Mouse (Mus musculus) liver, embryonic 13.5 days (tissue): ENCODE results near the gene Nhs. TPM values are rescaled to one million over a fixed set of nuclear protein-coding genes. Genes with fewer than 3 reads are reported as not detected.
A peak's percentile ranks its signal among the peaks of the same experiment; 100 is the strongest.

Experiments used
- ATAC-seq: fragments of 200-750 bp; cut with Nextera tagmentation; 2 replicates; pipeline ENCODE4 v1.8.0; 2017; ENCODE audit warnings: low read depth, mild to moderate bottlenecking, moderate number of reproducible peaks, moderate library complexity
- DNase-seq: peaks from one replicate; pipeline ENCODE4 v3.0.0; 2022
- H3K27ac ChIP-seq: fragments of 300-500 bp; sonication (generic); 2 replicates; pipeline ENCODE4 v1.5.1; 2015; ENCODE audit warnings: moderate library complexity, mild to moderate bottlenecking, inconsistent platforms
- H3K27me3 ChIP-seq: fragments of 300-500 bp; sonication (generic); 2 replicates; pipeline ENCODE4 v1.6.1; 2015; ENCODE audit warnings: mild to moderate bottlenecking, inconsistent platforms
- H3K36me3 ChIP-seq: fragments of 300-500 bp; sonication (generic); 2 replicates; pipeline ENCODE4 v1.6.1; 2015; ENCODE audit warnings: mild to moderate bottlenecking, inconsistent platforms
- H3K4me1 ChIP-seq: fragments of 300-500 bp; sonication (generic); replicated peaks from 2 replicates; pipeline ENCODE4 v1.6.1; 2015; ENCODE audit warnings: inconsistent platforms
- H3K4me2 ChIP-seq: fragments of 300-500 bp; sonication (generic); 2 replicates; pipeline ENCODE4 v1.6.1; 2015; ENCODE audit warnings: inconsistent platforms, mild to moderate bottlenecking, moderate library complexity
- H3K4me3 ChIP-seq: fragments of 300-500 bp; sonication (generic); replicated peaks from 2 replicates; pipeline ENCODE4 v1.5.1; 2015; ENCODE audit warnings: mild to moderate bottlenecking, inconsistent platforms
- H3K9ac ChIP-seq: fragments of 300-500 bp; sonication (generic); 2 replicates; pipeline ENCODE4 v1.6.1; 2015; ENCODE audit warnings: mild to moderate bottlenecking, inconsistent platforms
- H3K9me3 ChIP-seq: fragments of 300-500 bp; sonication (generic); replicated peaks from 2 replicates; pipeline ENCODE4 v1.6.1; 2016; ENCODE audit warnings: inconsistent platforms
- WGBS: fragments of 180-500 bp; shearing (Covaris S2); methylation state at CpG from one replicate; pipeline ENCODE4 v1.1.7; 2015; ENCODE audit not compliant: insufficient replicate concordance; 5-methylcytosine and 5-hydroxymethylcytosine counted together
- polyA plus RNA-seq: library from polyadenylated mRNA; unstranded; fragments of >200 nt; fragmentation: Nextera tagmentation; extraction: Ambion mirVana; gene quantifications from 2 replicates; pipeline ENCODE4 v1.2.1, GENCODE M21; 2015

Nhs gene
- polyA plus RNA-seq, 1 experiment from 2014 or later: 0.09 TPM

DNA sequence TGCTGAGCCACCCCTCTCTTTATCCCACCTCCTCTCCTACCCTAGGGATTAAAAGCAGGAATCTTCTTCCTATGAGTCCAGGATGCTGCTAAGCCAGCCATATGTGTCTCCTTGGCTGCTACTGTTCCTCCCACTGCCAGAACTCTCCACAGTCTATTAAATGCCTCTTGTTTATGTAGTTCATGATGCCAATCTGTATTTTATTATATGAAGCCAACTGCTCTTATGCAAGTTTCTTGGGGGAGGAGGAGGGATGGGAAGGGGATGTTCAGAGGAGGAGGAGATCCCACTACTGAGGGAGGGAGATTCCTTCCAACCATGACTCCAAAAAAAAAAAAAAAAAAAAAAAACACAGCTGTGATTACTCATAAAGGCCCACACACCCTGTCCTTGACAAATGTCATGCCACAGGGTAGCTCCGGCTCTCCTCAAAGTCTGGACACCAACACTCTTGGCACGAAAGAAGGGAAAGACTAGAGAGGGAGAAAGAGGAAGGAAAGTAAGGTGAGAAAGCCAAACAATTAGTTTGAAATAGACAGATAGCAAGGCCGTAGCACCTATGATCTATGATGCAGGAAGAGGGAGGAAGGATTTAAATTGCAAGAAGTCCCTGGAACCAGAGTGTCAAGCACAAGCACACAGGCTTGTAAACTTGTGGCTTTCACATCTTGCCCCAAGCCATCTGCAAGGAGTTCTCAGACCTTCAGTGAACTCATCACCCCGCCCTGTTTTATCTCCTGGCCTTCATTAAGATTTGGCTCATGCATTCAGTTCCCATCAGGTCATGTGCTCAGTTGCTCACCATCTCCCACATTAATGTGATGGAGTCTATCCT lies 74.3 kb downstream of the Nhs start:
- ATAC-seq: no peak
- H3K4me3 ChIP-seq: no peak overlapping the region
- H3K36me3 ChIP-seq: no peaks in the 10 kb centered on the region
- H3K9ac ChIP-seq: no peak overlapping the region
- H3K27ac ChIP-seq: no peak overlapping the region
- no peak overlapping the region for H3K4me2 ChIP-seq
- no peaks in the 10 kb centered on the region for H3K9me3 ChIP-seq
- no peaks in the 10 kb centered on the region for H3K4me1 ChIP-seq
- no peaks in the 10 kb centered on the region for H3K27me3 ChIP-seq
- no peak for DNase-seq
- WGBS: 57% methylated on average over 4 of the region's 4 CpGs

DNA sequence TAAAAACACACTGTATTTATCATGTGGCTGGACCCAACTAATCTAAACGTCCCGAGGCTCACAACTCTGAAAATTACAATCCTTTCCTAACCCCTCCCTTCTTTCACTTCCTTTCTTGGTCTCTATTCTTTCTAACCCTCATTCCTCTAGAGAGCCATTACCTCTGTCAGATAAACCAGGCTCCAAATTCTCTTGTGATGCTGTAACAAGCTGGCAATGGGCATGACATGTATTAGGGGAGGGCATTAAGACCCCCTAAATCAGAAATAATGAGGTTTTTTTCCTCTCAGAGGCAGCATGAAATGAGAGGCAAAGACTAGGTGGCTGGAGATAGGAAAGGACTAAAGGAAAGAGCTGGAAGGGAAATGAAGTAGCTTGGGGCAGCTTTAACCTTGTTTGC lies 96.4 kb downstream of the Nhs start:
- WGBS: 29% methylated on average over 2 of the region's 2 CpGs

DNA sequence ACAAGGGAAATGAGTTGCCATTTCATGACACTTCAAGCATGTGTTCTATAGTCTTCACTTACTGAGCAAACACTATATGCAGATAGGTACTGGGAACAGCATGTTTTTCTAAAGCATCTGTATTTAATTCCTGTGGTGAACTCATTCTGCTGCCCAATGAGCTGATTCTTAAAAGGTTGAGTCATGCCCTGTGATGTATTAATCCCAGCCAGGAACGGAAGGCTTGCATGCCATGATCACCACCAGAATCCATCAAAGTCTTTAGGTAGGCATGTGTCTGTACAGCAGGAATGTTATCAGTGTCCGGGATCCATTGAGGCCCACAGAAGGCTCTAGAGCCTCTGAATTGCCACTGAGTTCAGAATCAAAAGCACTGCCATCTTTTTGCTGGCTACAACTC lies 103.9 kb downstream of the Nhs start:
- Histone ChIP-seq H3K36me3 (no peaks in the 10 kb centered on the region), H3K4me1 (no peaks in the 10 kb centered on the region), H3K9me3 (no peaks in the 10 kb centered on the region), H3K27me3 (0 out of 2 replicates have a peak, but pooled peaks cover 3% of the 10 kb centered on the region), H3K4me3 (no peak overlapping the region), H3K27ac (no peak overlapping the region), H3K9ac (no peak overlapping the region), H3K4me2 (no peak overlapping the region)
- no peak for DNase-seq
- WGBS: 76% methylated on average over 2 of the region's 2 CpGs
- ATAC-seq: no peak

More for the DNA sequence above, 96.4 kb downstream of the Nhs start:
- Histone ChIP-seq H3K9ac (no peak overlapping the region), H3K9me3 (no peaks in the 10 kb centered on the region), H3K4me3 (no peak overlapping the region), H3K27me3 (0 out of 2 replicates have a peak, but pooled peaks cover 6% of the 10 kb centered on the region), H3K27ac (no peak overlapping the region), H3K4me2 (no peak overlapping the region), H3K4me1 (no peaks in the 10 kb centered on the region), H3K36me3 (no peaks in the 10 kb centered on the region)
- no peak for DNase-seq
- ATAC-seq: no peak

DNA sequence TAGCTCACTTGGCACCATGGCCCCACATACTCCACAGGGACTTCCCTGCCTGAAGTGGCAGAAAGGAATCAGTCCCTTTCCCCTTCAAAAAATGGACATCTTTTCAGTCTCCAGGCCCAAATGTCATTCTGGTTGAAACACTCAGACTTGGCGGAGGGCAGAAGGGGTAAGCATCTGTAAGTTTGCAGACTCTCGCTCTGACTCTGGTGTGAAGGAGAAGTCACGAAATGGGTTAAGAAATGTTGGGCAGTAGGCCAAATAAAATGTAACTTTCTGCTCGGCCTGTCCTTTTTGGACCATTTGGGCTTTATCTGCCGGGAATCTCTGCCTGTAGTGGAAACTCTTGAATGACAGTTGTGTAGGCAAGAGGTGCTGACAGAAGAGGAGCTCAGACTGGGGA lies 106.0 kb downstream of the Nhs start:
- H3K4me1 ChIP-seq: no peaks in the 10 kb centered on the region
- 59% methylated on average over 5 of the region's 5 CpGs for WGBS
- DNase-seq (no peak), ATAC-seq (no peak)
- H3K27me3 ChIP-seq: 0 out of 2 replicates have a peak, but pooled peaks cover 6% of the 10 kb centered on the region
- no peak overlapping the region for H3K4me3 ChIP-seq
- no peak overlapping the region for H3K27ac ChIP-seq
- H3K4me2 ChIP-seq: no peak overlapping the region
- H3K9ac ChIP-seq: no peak overlapping the region
- H3K9me3 ChIP-seq: no peaks in the 10 kb centered on the region
- no peaks in the 10 kb centered on the region for H3K36me3 ChIP-seq

DNA sequence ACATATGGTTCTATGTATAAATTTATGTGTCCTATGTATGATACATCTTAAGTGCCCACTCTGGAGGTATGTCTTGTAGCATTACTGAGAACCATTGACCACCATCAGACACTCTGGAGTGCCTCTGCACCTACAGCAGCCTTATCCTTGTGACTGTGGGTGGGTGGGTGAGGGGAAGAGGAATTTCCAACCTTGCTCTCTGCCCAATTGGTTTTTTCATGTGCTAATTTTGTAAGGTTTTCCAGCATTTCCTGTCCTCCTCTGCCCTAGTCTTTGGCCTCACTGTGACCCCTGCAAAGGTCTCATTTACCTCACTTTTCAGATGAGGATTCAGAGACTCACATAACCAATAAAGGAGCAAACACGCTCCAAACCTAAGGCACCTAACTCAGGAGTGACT lies 107.0 kb downstream of the Nhs start:
- ATAC-seq: no peak
- no peaks in the 10 kb centered on the region for H3K36me3 ChIP-seq
- no peaks in the 10 kb centered on the region for H3K9me3 ChIP-seq
- H3K9ac ChIP-seq: no peak overlapping the region
- peaks cover 9% of the 10 kb centered on the region; the same call in 1 of the 2 replicates for H3K27me3 ChIP-seq
- H3K4me2 ChIP-seq: no peak overlapping the region
- DNase-seq: no peak
- no peak overlapping the region for H3K4me3 ChIP-seq
- H3K4me1 ChIP-seq: no peaks in the 10 kb centered on the region
- H3K27ac ChIP-seq: no peak overlapping the region
- WGBS: 67% methylated on average over 1 of the region's 1 CpGs

DNA sequence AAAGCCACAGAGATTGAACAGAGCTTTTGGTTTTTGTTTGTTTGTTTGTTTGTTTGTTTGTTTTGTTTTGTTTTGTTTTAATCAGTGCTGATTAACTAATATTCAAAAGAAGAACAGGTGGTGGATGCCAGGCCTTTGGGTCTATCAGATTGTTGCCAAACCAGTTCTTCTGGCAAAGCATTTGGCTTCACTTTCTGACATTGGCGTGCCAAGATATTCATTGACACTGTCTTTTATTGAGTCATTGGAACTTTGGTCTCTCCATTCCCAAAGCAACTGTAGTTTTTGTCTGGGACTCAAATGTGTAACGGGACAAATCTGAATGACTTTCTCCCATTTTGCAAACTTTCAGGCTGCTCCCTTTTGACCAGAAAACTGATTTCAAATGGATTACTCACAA lies 109.9 kb downstream of the Nhs start:
- no peak overlapping the region for H3K4me3 ChIP-seq
- no peak for DNase-seq
- peaks cover 8% of the 10 kb centered on the region; the same call in 1 of the 2 replicates for H3K27me3 ChIP-seq
- no peak for ATAC-seq
- no peak overlapping the region for H3K4me2 ChIP-seq
- no peak overlapping the region for H3K27ac ChIP-seq
- WGBS: 68% methylated on average over 2 of the region's 2 CpGs
- H3K9ac ChIP-seq: no peak overlapping the region
- H3K9me3 ChIP-seq: no peaks in the 10 kb centered on the region
- H3K4me1 ChIP-seq: no peaks in the 10 kb centered on the region
- H3K36me3 ChIP-seq: no peaks in the 10 kb centered on the region

DNA sequence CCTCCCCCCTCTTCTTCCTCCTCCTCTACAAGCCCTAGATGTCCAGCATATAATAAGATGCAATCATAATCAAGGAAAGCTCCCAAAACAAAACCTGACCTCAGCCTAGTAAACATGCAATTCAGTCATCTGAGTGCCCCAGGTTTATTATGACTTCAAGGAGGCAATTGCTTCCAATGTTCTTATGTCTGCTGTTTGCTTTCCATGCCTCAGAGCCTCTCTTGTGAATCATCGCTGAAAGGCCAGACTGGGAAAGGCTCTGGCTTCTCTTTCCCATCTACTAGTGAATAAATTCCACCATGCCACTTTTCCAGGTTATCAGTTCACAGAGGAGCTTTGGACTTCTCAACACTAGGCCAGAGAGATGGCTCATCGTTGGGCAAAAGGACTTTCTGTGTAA lies 114.0 kb downstream of the Nhs start:
- Histone ChIP-seq H3K36me3 (no peaks in the 10 kb centered on the region), H3K27me3 (peaks cover 8% of the 10 kb centered on the region; the same call in 1 of the 2 replicates), H3K4me3 (no peak overlapping the region), H3K4me2 (no peak overlapping the region), H3K9ac (no peak overlapping the region), H3K4me1 (no peaks in the 10 kb centered on the region), H3K27ac (no peak overlapping the region), H3K9me3 (no peaks in the 10 kb centered on the region)
- WGBS: 86% methylated on average over 2 of the region's 2 CpGs
- DNase-seq: no peak
- ATAC-seq: no peak

DNA sequence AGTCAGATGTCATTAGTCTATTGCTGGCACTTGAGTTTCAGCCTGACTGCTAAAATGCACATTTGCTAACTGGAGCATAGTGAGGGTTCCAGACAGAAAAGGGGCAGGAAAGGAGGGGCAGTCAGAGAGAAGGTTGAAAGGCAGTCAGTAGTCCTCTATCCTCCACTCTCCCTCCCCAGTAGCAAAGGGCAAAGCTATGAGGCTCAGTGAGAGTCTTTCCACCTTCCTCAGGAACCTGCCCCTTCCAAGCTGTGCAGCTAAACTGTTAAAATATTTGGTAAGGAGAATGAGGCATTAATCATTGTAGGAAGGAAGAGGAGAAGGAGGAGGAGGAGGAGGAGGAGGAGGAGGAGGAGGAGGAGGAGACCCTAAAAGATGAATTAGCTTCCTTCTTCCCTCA lies 115.4 kb downstream of the Nhs start:
- Histone ChIP-seq H3K4me2 (no peak overlapping the region), H3K9ac (no peak overlapping the region), H3K27me3 (peaks cover 4% of the 10 kb centered on the region; the same call in 1 of the 2 replicates), H3K4me1 (no peaks in the 10 kb centered on the region), H3K36me3 (no peaks in the 10 kb centered on the region), H3K9me3 (no peaks in the 10 kb centered on the region), H3K27ac (no peak overlapping the region), H3K4me3 (no peak overlapping the region)
- ATAC-seq (no peak), DNase-seq (no peak)

DNA sequence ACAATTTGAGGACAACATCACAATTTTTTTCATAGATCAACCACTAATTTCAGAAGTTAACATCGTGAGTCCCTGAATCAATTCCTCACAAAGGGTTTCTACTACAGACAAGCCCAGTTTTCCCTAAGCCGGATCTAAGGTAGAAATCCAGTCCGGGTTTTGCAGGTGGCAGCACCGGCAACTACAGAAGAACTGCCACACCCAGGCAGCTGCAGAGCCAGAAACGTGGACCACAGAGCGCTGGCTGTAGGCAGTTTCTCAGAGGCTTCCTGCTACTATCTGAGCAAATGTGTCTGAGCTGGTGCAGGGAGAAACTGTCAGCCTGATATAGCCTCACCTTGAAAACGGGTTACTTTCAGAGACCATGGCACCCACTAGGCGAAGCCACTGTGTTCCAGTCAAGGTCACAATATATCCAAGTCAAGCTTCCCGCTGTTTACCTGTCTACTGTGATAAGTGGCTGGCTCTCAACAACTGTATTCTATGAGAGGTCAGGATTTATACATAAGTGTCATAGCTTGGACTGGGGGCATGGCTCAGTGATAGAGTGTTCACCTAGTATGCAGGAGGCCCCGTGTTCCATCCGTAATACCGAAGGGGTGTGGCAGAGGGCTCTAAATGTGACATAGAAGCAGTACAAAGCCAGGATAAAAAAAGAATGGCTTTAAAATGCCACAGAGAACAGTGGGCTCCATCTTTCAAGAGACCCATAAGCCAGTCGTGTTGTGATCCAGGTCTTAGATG lies 134.1 kb downstream of the Nhs start:
- peak; percentile 35 for DNase-seq
- Histone ChIP-seq H3K4me2 (no peak overlapping the region), H3K4me3 (no peak overlapping the region), H3K4me1 (peaks cover 5% of the 10 kb centered on the region), H3K9me3 (no peaks in the 10 kb centered on the region), H3K27ac (no peak overlapping the region), H3K27me3 (peaks cover 4% of the 10 kb centered on the region; the same call in 1 of the 2 replicates), H3K36me3 (no peaks in the 10 kb centered on the region), H3K9ac (no peak overlapping the region)
- ATAC-seq: peak; percentile 74; the same call in 1 of the 2 replicates
- 29% methylated on average over 13 of the region's 13 CpGs for WGBS

DNA sequence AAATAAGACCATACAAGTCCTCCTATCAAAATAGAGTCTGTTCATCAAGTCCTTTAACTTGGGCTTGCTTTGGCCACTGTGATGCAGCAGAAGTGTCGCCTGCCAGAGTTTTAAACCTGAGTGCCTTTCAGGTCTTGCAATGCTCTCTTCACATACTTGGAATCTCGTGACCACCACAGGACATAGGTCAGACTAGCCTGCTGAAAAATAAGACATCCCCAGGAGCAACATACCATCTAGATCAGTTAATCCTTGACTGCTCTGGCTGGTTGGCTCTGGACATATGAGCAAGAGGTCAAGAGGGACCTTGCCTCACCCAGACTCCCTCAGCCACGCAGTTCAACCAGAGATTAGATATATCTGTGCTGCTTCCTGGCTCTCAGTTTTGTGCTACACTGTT lies 137.8 kb downstream of the Nhs start:
- H3K9me3 ChIP-seq: no peaks in the 10 kb centered on the region
- no peak overlapping the region for H3K9ac ChIP-seq
- WGBS: 52% methylated on average over 3 of the region's 3 CpGs
- H3K4me3 ChIP-seq: no peak overlapping the region
- H3K4me2 ChIP-seq: no peak overlapping the region
- H3K27me3 ChIP-seq: no peaks in the 10 kb centered on the region; the same call in 1 of the 2 replicates
- no peak for ATAC-seq
- no peak overlapping the region for H3K27ac ChIP-seq
- H3K36me3 ChIP-seq: no peaks in the 10 kb centered on the region
- peaks cover 5% of the 10 kb centered on the region for H3K4me1 ChIP-seq
- no peak for DNase-seq

DNA sequence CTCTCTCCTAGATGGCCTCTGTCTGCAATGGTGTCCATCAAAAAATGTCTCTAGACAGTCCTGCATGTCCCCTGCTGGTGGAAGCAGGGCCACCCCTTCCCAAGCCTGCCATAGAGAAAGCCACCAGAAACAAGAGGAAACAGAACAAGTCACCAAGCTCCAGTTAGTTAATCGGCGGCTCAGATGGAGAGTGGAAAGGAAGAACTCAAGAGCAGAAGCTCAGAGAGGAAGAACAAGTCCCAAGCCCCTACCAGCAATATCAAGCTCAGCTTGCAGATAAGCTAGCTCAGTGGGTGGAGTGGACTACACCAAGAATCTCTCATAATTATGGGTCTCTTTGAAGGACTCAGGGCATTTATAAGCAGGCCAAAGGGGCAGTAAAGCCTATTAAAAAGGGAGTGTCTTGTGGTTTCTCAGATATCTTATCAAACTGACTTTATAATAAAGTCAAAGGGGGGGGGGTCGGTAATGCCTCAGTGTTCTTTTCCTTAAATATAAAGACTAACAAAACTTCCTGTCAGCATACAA lies 139.4 kb downstream of the Nhs start:
- Histone ChIP-seq H3K4me1 (no peaks in the 10 kb centered on the region), H3K36me3 (no peaks in the 10 kb centered on the region), H3K9ac (no peak overlapping the region), H3K4me3 (no peak overlapping the region), H3K27me3 (no peaks in the 10 kb centered on the region; the same call in 1 of the 2 replicates), H3K27ac (no peak overlapping the region), H3K9me3 (no peaks in the 10 kb centered on the region), H3K4me2 (no peak overlapping the region)
- ATAC-seq (no peak), DNase-seq (no peak)
- WGBS: 42% methylated on average over 3 of the region's 3 CpGs
